Mouse (Mus musculus): ENCODE measurements around the gene Nit1.
A peak's percentile ranks its signal among the peaks of the same experiment; 100 is the strongest.
"Not testable (repeated sequence)": the region's sequence is repeated elsewhere in the genome, so short reads cannot be mapped to it uniquely, and the experiment has no call there.

Gene Nit1

DNA sequence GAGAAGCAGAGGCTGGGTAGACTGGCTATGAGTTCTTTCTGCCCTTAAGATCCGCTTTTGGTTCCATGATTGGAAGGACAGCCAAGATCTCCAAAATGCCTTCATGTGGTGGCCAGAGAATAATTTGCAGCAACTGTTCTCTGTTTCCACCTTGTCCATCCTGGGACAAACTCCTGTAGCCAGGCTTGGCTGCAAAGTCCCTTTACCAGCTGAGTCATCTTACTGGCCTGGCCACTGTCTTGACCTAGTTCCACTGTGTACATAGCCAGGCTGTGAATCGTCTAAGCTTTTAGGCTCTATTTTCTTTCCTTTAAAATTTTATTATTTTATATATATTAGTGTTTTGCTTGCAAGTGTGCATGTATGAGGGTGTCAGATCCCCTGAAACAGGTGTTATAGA, 3.8 kb upstream of the Nit1 start:
- no peak for DNase-seq (ENCODE audit: low read depth)

DNA sequence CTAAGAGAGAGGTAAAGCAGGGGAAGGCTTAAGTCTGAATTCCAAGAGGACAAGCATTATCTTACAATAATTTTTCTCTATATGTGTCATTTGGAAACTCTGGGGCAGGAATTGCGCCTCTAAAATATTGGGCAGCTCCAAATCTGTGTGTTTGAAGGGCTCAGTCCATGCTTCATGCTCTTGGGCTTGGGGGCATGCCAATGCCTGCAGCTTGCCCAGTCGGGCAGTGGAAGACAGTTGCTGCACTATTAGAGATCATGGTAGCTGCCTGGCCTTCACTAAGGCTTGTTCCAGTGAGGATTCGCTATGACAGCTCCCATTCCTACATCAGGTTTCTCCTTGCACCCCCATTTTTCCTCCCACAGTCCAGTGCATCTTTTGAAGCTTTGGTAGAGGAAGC, 3.2 kb upstream of the Nit1 start:
- DNase-seq (ENCODE audit: low read depth): no peak

GRCm38 (mm10) chr1:171346095-171346450, 627 bp upstream of the Nit1 start:
- DNase-seq (ENCODE audit: low read depth): no peak

DNA sequence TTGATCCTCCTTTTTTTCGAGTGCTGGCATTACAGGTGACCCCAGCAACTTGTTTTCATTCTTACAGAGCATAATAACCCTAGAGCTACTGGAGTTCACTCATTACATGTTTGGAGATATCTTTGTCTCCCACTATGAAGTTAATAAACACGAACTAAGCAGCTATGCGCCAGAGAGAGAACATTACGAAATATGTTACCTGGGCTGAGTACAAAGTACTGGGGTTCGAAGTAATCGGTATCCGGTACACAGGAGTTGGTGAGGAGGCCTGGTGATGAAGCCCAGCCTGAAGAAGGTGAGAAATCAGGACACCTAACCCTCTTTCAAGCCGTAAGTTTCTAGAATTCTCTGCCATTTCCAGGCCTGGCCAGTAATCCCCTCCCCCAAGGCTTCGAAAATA, 731 bp downstream of the Nit1 start:
- DNase-seq (ENCODE audit: low read depth): no peak

DNA sequence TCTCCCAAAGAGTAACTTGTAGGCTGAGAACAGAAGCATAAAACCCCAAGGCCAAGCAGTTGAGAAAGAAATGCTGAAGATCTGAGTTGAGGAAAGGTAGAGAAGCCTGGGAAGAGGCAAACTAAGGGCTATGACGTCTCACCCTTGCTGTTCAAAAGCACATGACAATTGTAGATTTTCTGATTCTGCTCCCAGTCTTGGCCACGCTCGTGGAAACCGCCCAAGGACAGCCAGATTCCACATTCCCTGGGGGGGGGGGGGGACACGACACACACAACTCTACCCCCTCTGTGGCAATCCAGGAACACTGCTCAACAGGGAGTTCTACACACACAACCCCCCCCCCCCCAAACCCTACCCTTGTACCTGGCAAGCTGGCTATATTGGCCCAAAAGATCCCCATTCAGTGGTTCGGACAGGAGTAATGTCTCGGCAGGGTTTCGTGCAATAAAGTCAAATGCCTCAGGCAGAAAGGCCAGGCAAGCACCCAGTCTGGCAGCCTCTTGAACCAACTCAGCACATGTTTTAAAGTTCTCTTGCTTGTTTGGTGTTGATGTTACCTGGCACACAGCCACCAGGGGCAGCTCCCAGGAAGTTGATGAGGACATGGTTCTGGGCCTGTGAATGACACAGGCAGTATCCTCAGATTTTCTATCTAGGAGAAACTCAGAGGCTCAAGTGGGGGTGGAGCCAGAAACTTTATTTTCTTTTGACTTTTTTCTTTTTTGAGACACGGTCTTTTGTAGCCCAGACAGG, 1.3 kb downstream of the Nit1 start:
- DNase-seq (ENCODE audit: low read depth): no peak

- DNase-seq (ENCODE audit: low read depth): no peak
Observed at GRCm38 (mm10) chr1:171342262-171343207, 2.9 kb downstream of the Nit1 start.

DNA sequence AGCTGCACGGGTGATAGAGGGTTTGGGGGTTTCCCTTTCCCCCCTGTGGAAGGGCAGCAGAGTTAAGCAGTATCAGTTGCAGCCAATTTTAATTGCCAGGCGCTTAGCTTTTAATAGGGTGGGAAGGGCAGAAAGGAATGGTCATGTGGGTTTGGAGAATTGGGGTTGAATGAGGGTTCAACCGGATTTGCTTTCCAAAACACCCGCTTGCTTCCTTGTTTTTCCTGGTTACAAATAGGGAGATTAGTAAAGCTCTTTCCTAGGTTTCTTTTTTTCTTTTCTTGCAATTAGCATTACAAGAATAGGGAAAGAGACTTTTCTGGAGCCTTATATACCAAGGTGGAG, 15.3 kb downstream of the Nit1 start:
- no peak for DNase-seq (ENCODE audit: low read depth)

GRCm38 (mm10) chr1:171329433-171330215, 15.8 kb downstream of the Nit1 start:
- no peak for DNase-seq (ENCODE audit: low read depth)

DNA sequence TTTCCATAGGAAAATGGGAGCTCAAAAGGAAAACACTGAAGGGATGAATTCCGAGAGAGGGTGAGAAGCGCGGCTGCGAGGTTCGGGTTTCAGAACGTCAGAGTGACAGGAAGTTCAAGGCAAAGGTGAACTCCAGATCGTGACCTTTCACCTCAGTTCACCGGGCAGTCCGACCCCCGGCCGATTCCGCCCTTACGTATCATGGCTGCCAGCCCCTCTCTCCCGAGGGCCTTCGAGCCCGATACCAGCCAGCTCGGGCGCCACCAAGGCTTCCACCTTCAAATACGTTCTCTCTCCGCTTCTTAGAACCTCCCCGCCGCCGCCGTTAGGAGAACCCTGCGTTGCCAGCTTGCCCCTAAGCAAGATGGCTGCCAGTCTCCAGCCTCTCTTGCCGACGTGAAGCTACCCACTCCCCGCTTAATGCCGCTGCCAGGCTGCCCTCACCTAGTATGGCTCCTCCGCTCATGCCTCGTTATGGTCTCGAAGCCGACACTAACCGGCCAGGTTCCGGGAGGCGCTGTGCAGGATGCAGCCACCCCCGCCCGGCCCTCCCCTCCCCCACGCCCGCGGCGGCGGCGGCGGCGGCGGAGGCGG, 16.5 kb downstream of the Nit1 start, which contains the start of gene Dedd:
TSS of gene Dedd (plus strand) at position 307 of the 594 bp plus-strand sequence.
- DNase-seq (ENCODE audit: low read depth): peak; percentile 80

GRCm38 (mm10) chr1:171328244-171328643, 17.2 kb downstream of the Nit1 start:
- DNase-seq (ENCODE audit: low read depth): no peak

DNA sequence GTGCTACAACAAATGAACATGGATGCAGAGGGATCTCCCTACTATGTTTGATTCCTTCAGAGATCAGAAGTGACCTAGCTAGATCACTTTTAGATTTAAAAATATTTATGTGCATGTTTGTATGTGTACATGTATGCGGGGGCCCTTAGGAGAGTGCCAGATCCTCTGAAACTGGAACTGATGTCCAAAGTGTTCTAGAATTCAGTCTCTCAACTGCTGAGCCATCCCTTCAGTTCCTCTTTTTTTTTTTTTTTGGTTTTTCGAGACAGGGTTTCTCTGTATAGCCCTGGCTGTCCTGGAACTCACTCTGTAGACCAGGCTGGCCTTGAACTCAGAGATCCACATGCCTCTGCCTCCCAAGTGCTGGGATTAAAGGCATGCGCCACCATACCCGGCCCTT, 18.9 kb downstream of the Nit1 start:
- DNase-seq (ENCODE audit: low read depth): not testable (repeated sequence)

GRCm38 (mm10) chr1:171325571-171325970, 19.9 kb downstream of the Nit1 start:
- no peak for DNase-seq (ENCODE audit: low read depth)

DNA sequence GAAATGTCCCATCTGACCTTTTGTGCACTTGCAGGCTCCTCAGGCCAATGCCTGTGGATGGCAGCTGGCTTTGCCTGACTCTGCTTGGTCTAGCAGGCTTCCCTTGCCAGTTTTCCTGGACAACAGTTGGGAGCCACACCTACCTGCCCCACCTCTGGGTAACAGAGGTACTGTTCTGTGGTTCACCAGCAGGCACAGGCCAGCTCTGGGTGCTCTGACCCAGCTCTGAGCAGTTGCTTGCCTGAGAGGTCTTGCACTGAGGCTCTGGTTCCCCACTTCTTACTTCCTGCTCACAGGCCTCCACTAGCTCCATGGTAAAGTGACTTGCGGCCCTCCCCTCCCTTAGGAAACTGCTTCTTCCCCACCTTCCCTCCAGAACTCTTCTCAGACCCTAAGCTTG, 23.4 kb downstream of the Nit1 start:
- no peak for DNase-seq (ENCODE audit: low read depth)

DNA sequence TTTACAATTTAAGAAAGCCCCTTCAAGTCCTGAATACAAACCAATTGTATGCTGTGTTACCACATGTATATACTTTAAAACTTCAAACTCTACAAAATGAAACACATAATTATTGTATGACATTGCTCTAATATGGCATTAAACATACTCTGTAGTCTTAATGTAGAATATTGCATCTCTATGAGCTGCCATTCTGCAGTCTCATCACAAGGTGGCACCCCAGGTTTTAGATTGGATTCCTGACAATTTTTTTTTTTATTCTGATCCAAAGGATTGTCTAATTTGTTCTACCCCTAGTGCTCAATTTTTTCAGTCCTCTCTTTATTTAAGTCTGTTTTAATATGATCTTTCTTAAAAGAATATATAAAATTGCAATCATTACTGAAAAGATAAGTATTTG, 24.0 kb downstream of the Nit1 start:
- DNase-seq (ENCODE audit: low read depth): no peak

DNA sequence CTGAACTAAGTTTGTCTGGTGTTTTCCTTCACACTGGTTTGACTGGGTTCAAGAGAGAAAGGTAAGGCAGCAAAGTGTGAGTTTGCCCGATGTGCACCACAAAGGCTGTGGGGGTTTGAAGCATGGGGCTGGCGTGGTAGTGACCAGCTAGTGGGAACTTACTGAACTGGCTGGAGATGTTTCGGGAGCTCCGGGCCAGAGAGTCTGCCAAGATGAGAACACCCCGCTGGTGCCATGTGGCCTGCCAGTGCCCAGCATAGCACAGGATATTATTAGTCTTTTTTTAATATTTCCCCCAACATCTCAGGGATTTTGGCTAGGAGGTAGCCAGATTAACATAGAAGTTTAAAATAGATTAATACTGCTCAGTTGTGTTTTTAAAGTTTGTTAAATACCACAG, 25.3 kb downstream of the Nit1 start:
- no peak for DNase-seq (ENCODE audit: low read depth)

DNA sequence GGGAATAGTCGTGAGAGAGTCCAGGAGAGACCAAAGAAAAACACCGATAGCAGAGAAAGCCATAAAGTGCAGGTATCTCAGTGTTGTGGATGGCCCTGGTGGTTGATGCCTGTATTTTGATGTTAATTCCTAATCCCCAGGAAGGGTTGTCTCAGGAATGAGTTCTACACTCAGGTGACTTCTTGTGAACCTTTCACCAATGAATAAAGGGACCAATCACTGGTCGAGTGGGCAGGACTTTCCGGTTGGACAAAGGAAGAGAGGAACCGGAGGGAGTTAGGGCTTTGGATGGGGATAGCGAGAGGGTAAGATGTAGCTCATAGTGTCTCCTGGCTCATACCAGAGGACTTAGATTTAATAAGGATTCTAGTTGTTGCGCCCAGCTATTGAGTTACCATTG, 25.7 kb downstream of the Nit1 start:
- DNase-seq (ENCODE audit: low read depth): no peak

DNA sequence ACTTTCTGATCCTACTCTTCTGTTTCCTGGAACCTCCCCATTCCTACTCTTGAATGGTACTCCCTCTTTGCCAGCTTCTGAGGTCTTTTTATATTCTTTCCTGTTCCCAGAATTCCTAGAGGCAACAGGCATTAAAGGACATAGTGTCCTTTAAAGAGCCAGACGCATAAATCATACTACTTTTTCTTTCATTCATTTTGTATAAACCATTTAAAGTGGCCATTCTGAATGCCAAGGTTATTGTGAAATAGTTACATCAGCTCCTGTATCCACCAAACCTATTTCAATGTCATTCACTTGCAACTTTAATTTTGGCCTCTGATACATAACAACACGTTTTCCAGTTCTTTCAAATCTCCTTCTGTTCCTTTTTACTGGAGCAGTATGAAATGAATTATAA, 36.1 kb downstream of the Nit1 start:
- no peak for DNase-seq (ENCODE audit: low read depth)

DNA sequence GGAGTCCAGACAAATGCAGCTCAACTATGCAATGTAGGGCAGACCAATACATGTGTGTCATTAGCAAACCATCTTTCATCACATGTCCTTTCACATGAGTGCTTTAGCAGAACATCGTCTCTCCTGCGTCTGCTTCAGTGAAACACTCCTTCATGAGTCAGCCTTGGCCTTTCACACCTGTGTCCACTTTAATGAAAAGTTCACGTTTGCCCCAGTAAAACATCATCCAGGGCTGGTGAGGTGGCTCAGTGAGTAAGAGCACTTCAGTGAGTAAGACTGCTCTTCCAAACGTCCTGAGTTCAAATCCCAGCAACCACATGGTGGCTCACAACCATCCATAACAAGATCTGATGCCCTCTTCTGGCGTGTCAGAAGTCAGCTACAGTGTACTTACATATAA, 39.3 kb downstream of the Nit1 start:
- DNase-seq (ENCODE audit: low read depth): not testable (repeated sequence)

DNA sequence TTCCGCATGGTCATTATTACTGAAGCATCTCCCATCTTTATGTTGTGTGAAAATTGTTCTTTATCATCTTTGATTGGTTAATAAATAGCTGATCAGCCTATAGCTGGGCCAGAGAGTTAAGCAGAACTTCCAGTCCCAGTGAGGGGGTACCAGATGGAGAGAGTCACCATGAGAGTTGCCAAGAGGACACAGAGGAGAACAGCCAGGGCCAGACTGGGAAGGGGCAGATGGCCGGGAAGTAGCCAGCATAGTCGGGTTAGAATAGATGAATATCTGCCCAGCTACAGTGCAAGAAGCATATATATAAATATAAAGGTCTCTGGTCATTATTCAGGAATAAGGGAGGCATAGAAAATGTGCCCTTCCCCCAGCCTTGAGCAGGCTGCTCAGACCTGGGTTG, 47.2 kb downstream of the Nit1 start:
- DNase-seq (ENCODE audit: low read depth): no peak

- no peak for DNase-seq (ENCODE audit: low read depth)
Observed at GRCm38 (mm10) chr1:171295063-171295402, 50.4 kb downstream of the Nit1 start.

GRCm38 (mm10) chr1:171294298-171295062, 51.0 kb downstream of the Nit1 start, which contains the start of gene Ufc1:
Ufc1 (minus strand) TSS chr1:171295024.
- peak; percentile 82 for DNase-seq (ENCODE audit: low read depth)
